Mouse (Mus musculus) cerebellum, postnatal 14 days (tissue): ENCODE results near the gene Apba3.

Experiments used
- DNase-seq, 2 experiments: peaks; one replicate each; pipeline ENCODE4 v3.0.0; 2021; ENCODE audit warnings: mixed read lengths in 2 of 2

Gene Apba3

GRCm38 (mm10) chr10:81290698-81291460 lies 24.1 kb downstream of the Apba3 start:
- DNase-seq, result peak in 1 of 2 experiments; percentile 39

GRCm38 (mm10) chr10:81291511-81292104 lies 24.8 kb downstream of the Apba3 start, which contains the start of gene Tjp3:
TSS of gene Tjp3 (minus strand) at chr10:81291581.
- no peak for DNase-seq

- peak; percentile 100 for DNase-seq
Observed at GRCm38 (mm10) chr10:81292554-81293333, 26.0 kb downstream of the Apba3 start, which contains the start of gene Pip5k1c. TSS of gene Pip5k1c (plus strand) at chr10:81292963.

GRCm38 (mm10) chr10:81293334-81294030 lies 26.7 kb downstream of the Apba3 start:
- no peak for DNase-seq

- DNase-seq, result peak; percentile 80 to 83
Observed at GRCm38 (mm10) chr10:81294442-81294841, 27.7 kb downstream of the Apba3 start.

- DNase-seq, result peak in 1 of 2 experiments; percentile 47
Observed at GRCm38 (mm10) chr10:81295185-81295584, 28.4 kb downstream of the Apba3 start.

- DNase-seq, result no peak
Observed at GRCm38 (mm10) chr10:81297246-81297645, 30.5 kb downstream of the Apba3 start.

GRCm38 (mm10) chr10:81297845-81298244 lies 31.1 kb downstream of the Apba3 start:
- DNase-seq, result no peak

GRCm38 (mm10) chr10:81298369-81299100 lies 31.8 kb downstream of the Apba3 start:
- no peak for DNase-seq

GRCm38 (mm10) chr10:81299585-81300351 lies 33.0 kb downstream of the Apba3 start:
- DNase-seq, result no peak

- no peak for DNase-seq
Observed at GRCm38 (mm10) chr10:81300352-81300907, 33.7 kb downstream of the Apba3 start.

- peak; percentile 59 to 76 for DNase-seq
Observed at GRCm38 (mm10) chr10:81301321-81301720, 34.6 kb downstream of the Apba3 start.

GRCm38 (mm10) chr10:81302288-81302687 lies 35.5 kb downstream of the Apba3 start:
- DNase-seq, result no peak

- no peak for DNase-seq
Observed at GRCm38 (mm10) chr10:81302781-81303218, 36.0 kb downstream of the Apba3 start.

GRCm38 (mm10) chr10:81303258-81303657 lies 36.5 kb downstream of the Apba3 start:
- DNase-seq, result no peak

GRCm38 (mm10) chr10:81303761-81304160 lies 37.0 kb downstream of the Apba3 start:
- no peak for DNase-seq

- DNase-seq, result peak; percentile 79 to 85
Observed at GRCm38 (mm10) chr10:81304597-81305238, 38.0 kb downstream of the Apba3 start.

GRCm38 (mm10) chr10:81305663-81306062 lies 38.9 kb downstream of the Apba3 start:
- peak; percentile 59 to 70 for DNase-seq

- peak in 1 of 2 experiments; percentile 43 for DNase-seq
Observed at GRCm38 (mm10) chr10:81306173-81306668, 39.5 kb downstream of the Apba3 start.
